Mouse (Mus musculus): ENCODE results near the gene Upp2. TPM values are rescaled to one million over a fixed set of nuclear protein-coding genes. Genes with fewer than 3 reads are reported as not detected.
A peak's percentile ranks its signal among the peaks of the same experiment; 100 is the strongest.

The Upp2 gene
- polyA plus RNA-seq, 1 experiment from 2014 or later, result 7.5 TPM

DNA sequence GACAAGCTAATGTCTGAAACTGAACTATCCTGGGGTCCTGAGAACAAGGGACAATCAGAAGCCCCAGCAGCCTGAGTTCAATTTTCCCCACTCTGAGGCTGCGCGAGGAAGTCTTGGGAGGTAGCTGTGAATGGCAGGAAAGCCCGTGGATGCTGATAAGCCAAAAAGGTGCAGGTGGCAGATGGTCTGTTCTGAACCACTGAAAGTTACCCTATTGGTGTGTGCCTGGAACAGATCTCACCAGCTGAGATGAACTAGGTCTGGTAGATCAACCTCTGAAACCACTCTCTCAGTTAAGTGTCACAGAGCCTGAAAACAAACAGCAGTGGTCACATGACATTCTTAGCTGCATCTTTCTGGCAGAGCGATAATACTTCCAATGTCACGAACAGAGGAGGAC lies 232.5 kb downstream of the Upp2 start:
- no peaks in the 10 kb centered on the region; a peak in 1 of 4 replicates for H3K4me1 ChIP-seq (ENCODE audit: control insufficient read depth in 2 of 2, insufficient read depth in 2 of 2, low read length in 2 of 2)
- H3K9ac ChIP-seq (ENCODE audit: low read length), result no peak overlapping the region
- WGBS, result 67% methylated on average over 5 of the region's 5 CpGs
- H3K27me3 ChIP-seq (ENCODE audit: control insufficient read depth, insufficient read depth, low read length), result no peaks in the 10 kb centered on the region
- no peak overlapping the region for H3K4me3 ChIP-seq (ENCODE audit: control insufficient read depth in 1 of 2, insufficient read depth in 1 of 2, low read depth in 1 of 2, low read length in 2 of 2)
- H3K9me3 ChIP-seq (ENCODE audit: control insufficient read depth, low read length), result no peaks in the 10 kb centered on the region
- no peak for ATAC-seq (ENCODE audit: insufficient number of reproducible peaks, insufficient read depth, low FRiP score, low read depth)
- H3K36me3 ChIP-seq (ENCODE audit: control insufficient read depth, insufficient read depth, low read length), result no peaks in the 10 kb centered on the region
- H3K4me2 ChIP-seq (ENCODE audit: low read length), result no peak overlapping the region
- no peak overlapping the region for H3K27ac ChIP-seq (replicated peaks in 1 of 2; ENCODE audit: control insufficient read depth in 1 of 2, insufficient read depth in 1 of 2, low read depth in 2 of 2, low read length in 2 of 2)

GRCm38 (mm10) chr2:58812941-58813340 lies 245.8 kb downstream of the Upp2 start:
- H3K27me3 ChIP-seq (ENCODE audit: control insufficient read depth, insufficient read depth, low read length), result no peaks in the 10 kb centered on the region
- no peak overlapping the region for H3K4me2 ChIP-seq (ENCODE audit: low read length)
- no peaks in the 10 kb centered on the region for H3K9me3 ChIP-seq (ENCODE audit: control insufficient read depth, low read length)
- no peak for ATAC-seq (ENCODE audit: insufficient number of reproducible peaks, insufficient read depth, low FRiP score, low read depth)
- H3K4me3 ChIP-seq (ENCODE audit: control insufficient read depth in 1 of 2, insufficient read depth in 1 of 2, low read depth in 1 of 2, low read length in 2 of 2), result no peak overlapping the region
- no peak overlapping the region for H3K9ac ChIP-seq (ENCODE audit: low read length)
- H3K27ac ChIP-seq (replicated peaks in 1 of 2; ENCODE audit: control insufficient read depth in 1 of 2, insufficient read depth in 1 of 2, low read depth in 2 of 2, low read length in 2 of 2), result no peak overlapping the region
- no peaks in the 10 kb centered on the region for H3K4me1 ChIP-seq (ENCODE audit: control insufficient read depth in 2 of 2, insufficient read depth in 2 of 2, low read length in 2 of 2)
- H3K36me3 ChIP-seq (ENCODE audit: control insufficient read depth, insufficient read depth, low read length), result no peaks in the 10 kb centered on the region
- 49% methylated on average over 2 of the region's 2 CpGs for WGBS

- 66% methylated on average over 3 of the region's 3 CpGs for WGBS
- Histone ChIP-seq H3K27ac (replicated peaks in 1 of 2; ENCODE audit: control insufficient read depth in 1 of 2, insufficient read depth in 1 of 2, low read depth in 2 of 2, low read length in 2 of 2) (peak overlapping the region in 1 of 2 experiments; percentile 22; a peak in 1 of 4 replicates), H3K9me3 (ENCODE audit: control insufficient read depth, low read length) (no peaks in the 10 kb centered on the region), H3K4me1 (ENCODE audit: control insufficient read depth in 2 of 2, insufficient read depth in 2 of 2, low read length in 2 of 2) (peaks cover 0 to 9% of the 10 kb centered on the region in 2 experiments; a peak in 3 of 4 replicates), H3K27me3 (ENCODE audit: control insufficient read depth, insufficient read depth, low read length) (no peaks in the 10 kb centered on the region), H3K36me3 (ENCODE audit: control insufficient read depth, insufficient read depth, low read length) (no peaks in the 10 kb centered on the region), H3K9ac (ENCODE audit: low read length) (no peak overlapping the region), H3K4me2 (ENCODE audit: low read length) (no peak overlapping the region), H3K4me3 (ENCODE audit: control insufficient read depth in 1 of 2, insufficient read depth in 1 of 2, low read depth in 1 of 2, low read length in 2 of 2) (no peak overlapping the region)
- ATAC-seq (ENCODE audit: insufficient number of reproducible peaks, insufficient read depth, low FRiP score, low read depth), result no peak
Observed at GRCm38 (mm10) chr2:58828910-58829600, 262.0 kb downstream of the Upp2 start.

GRCm38 (mm10) chr2:58829981-58830742 lies 263.1 kb downstream of the Upp2 start:
- H3K9me3 ChIP-seq (ENCODE audit: control insufficient read depth, low read length), result no peaks in the 10 kb centered on the region
- no peaks in the 10 kb centered on the region for H3K27me3 ChIP-seq (ENCODE audit: control insufficient read depth, insufficient read depth, low read length)
- no peak overlapping the region for H3K9ac ChIP-seq (ENCODE audit: low read length)
- no peak overlapping the region; a peak in 1 of 4 replicates for H3K27ac ChIP-seq (replicated peaks in 1 of 2; ENCODE audit: control insufficient read depth in 1 of 2, insufficient read depth in 1 of 2, low read depth in 2 of 2, low read length in 2 of 2)
- 0 out of 2 replicates have a peak overlapping the region, but pooled peaks have one; percentile 5 for H3K4me2 ChIP-seq (ENCODE audit: low read length)
- no peak overlapping the region for H3K4me3 ChIP-seq (ENCODE audit: control insufficient read depth in 1 of 2, insufficient read depth in 1 of 2, low read depth in 1 of 2, low read length in 2 of 2)
- WGBS, result 51% methylated on average over 7 of the region's 7 CpGs
- H3K4me1 ChIP-seq (ENCODE audit: control insufficient read depth in 2 of 2, insufficient read depth in 2 of 2, low read length in 2 of 2), result peaks cover 0 to 9% of the 10 kb centered on the region in 2 experiments; a peak in 3 of 4 replicates
- H3K36me3 ChIP-seq (ENCODE audit: control insufficient read depth, insufficient read depth, low read length), result no peaks in the 10 kb centered on the region
- no peak; the same call in 1 of the 2 replicates for ATAC-seq (ENCODE audit: insufficient number of reproducible peaks, insufficient read depth, low FRiP score, low read depth)

- Histone ChIP-seq H3K4me1 (ENCODE audit: control insufficient read depth in 2 of 2, insufficient read depth in 2 of 2, low read length in 2 of 2) (peaks cover 0 to 9% of the 10 kb centered on the region in 2 experiments; a peak in 3 of 4 replicates), H3K9me3 (ENCODE audit: control insufficient read depth, low read length) (no peaks in the 10 kb centered on the region), H3K4me3 (ENCODE audit: control insufficient read depth in 1 of 2, insufficient read depth in 1 of 2, low read depth in 1 of 2, low read length in 2 of 2) (no peak overlapping the region), H3K9ac (ENCODE audit: low read length) (no peak overlapping the region), H3K27ac (replicated peaks in 1 of 2; ENCODE audit: control insufficient read depth in 1 of 2, insufficient read depth in 1 of 2, low read depth in 2 of 2, low read length in 2 of 2) (no peak overlapping the region), H3K4me2 (ENCODE audit: low read length) (no peak overlapping the region), H3K27me3 (ENCODE audit: control insufficient read depth, insufficient read depth, low read length) (no peaks in the 10 kb centered on the region), H3K36me3 (ENCODE audit: control insufficient read depth, insufficient read depth, low read length) (no peaks in the 10 kb centered on the region)
- WGBS, result 89% methylated on average over 20 of the region's 20 CpGs
- ATAC-seq (ENCODE audit: insufficient number of reproducible peaks, insufficient read depth, low FRiP score, low read depth), result no peak
Observed at GRCm38 (mm10) chr2:58832253-58832980, 265.3 kb downstream of the Upp2 start.

DNA sequence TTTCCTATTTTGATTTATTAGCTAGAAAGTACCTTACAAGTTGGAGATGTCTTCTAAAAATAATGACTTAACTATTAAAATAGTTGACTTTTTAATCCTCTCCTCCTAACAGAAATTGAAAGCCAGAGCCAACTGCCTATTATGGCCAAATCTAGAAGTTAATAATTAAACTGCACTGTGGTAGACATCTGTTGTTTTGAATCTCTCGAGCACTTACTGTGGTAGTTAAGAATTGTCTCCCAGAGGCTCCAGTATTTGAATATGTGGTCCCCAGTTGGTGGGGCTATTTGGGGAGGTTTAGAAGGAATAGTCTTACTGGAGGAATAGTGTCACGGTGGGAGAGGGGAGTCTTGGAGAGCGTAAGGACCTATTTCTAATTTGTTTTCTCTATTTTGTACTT lies 273.9 kb downstream of the Upp2 start:
- H3K36me3 ChIP-seq (ENCODE audit: control insufficient read depth, insufficient read depth, low read length), result no peaks in the 10 kb centered on the region
- no peak overlapping the region for H3K4me2 ChIP-seq (ENCODE audit: low read length)
- 77% methylated on average over 3 of the region's 3 CpGs for WGBS
- ATAC-seq (ENCODE audit: insufficient number of reproducible peaks, insufficient read depth, low FRiP score, low read depth), result no peak
- H3K9ac ChIP-seq (ENCODE audit: low read length), result no peak overlapping the region
- no peak overlapping the region for H3K27ac ChIP-seq (replicated peaks in 1 of 2; ENCODE audit: control insufficient read depth in 1 of 2, insufficient read depth in 1 of 2, low read depth in 2 of 2, low read length in 2 of 2)
- no peaks in the 10 kb centered on the region for H3K4me1 ChIP-seq (ENCODE audit: control insufficient read depth in 2 of 2, insufficient read depth in 2 of 2, low read length in 2 of 2)
- no peak overlapping the region for H3K4me3 ChIP-seq (ENCODE audit: control insufficient read depth in 1 of 2, insufficient read depth in 1 of 2, low read depth in 1 of 2, low read length in 2 of 2)
- 0 out of 2 replicates have a peak, but pooled peaks cover 2% of the 10 kb centered on the region for H3K9me3 ChIP-seq (ENCODE audit: control insufficient read depth, low read length)
- H3K27me3 ChIP-seq (ENCODE audit: control insufficient read depth, insufficient read depth, low read length), result no peaks in the 10 kb centered on the region

GRCm38 (mm10) chr2:58842443-58842842 lies 275.3 kb downstream of the Upp2 start:
- no peak overlapping the region for H3K9ac ChIP-seq (ENCODE audit: low read length)
- H3K4me3 ChIP-seq (ENCODE audit: control insufficient read depth in 1 of 2, insufficient read depth in 1 of 2, low read depth in 1 of 2, low read length in 2 of 2), result no peak overlapping the region
- H3K36me3 ChIP-seq (ENCODE audit: control insufficient read depth, insufficient read depth, low read length), result no peaks in the 10 kb centered on the region
- H3K9me3 ChIP-seq (ENCODE audit: control insufficient read depth, low read length), result 0 out of 2 replicates have a peak, but pooled peaks cover 2% of the 10 kb centered on the region
- H3K27ac ChIP-seq (replicated peaks in 1 of 2; ENCODE audit: control insufficient read depth in 1 of 2, insufficient read depth in 1 of 2, low read depth in 2 of 2, low read length in 2 of 2), result no peak overlapping the region
- no peak overlapping the region for H3K4me2 ChIP-seq (ENCODE audit: low read length)
- H3K4me1 ChIP-seq (ENCODE audit: control insufficient read depth in 2 of 2, insufficient read depth in 2 of 2, low read length in 2 of 2), result no peaks in the 10 kb centered on the region
- WGBS, result 74% methylated on average over 4 of the region's 4 CpGs
- ATAC-seq (ENCODE audit: insufficient number of reproducible peaks, insufficient read depth, low FRiP score, low read depth), result no peak
- no peaks in the 10 kb centered on the region for H3K27me3 ChIP-seq (ENCODE audit: control insufficient read depth, insufficient read depth, low read length)
